Mouse (Mus musculus) left cerebral cortex, adult 2 months (tissue): ENCODE measurements around the gene Esyt1. TPM values are rescaled to one million over a fixed set of nuclear protein-coding genes. Genes with fewer than 3 reads are reported as not detected.
A peak's percentile ranks its signal among the peaks of the same experiment; 100 is the strongest.
"Not testable (repeated sequence)": the region's sequence is repeated elsewhere in the genome, so short reads cannot be mapped to it uniquely, and the experiment has no call there.

Experiments used
- DNase-seq, 2 experiments: peaks; one replicate each; pipeline ENCODE4 v3.0.0; 2021 to 2022; ENCODE audit warnings: low spot score in 2 of 2, mixed read lengths in 1 of 2; ENCODE audit errors: extremely low spot score in 1 of 2
- H3K27ac ChIP-seq: fragments of 200-600 bp; 2 replicates; pipeline ENCODE4 v1.8.1; 2022
- H3K4me3 ChIP-seq: fragments of 200-600 bp; 2 replicates; pipeline ENCODE4 v1.8.1; 2022
- CTCF ChIP-seq: fragments of 200-600 bp; IDR thresholded peaks from 2 replicates; pipeline ENCODE4 v1.8.1; 2022; ENCODE audit warnings: antibody characterized with exemption, mild to moderate bottlenecking, moderate library complexity
- intact Hi-C: fragments of 180-260 bp; cut with DNase I; formaldehyde crosslinking; loops from one replicate; pipeline ENCODE4 v1.15.1; 2025
- microRNA-seq, 2 experiments: library from miRNA; unstranded; fragments of <30 nt; microRNA quantifications; one replicate each; pipeline ENCODE4 v1.2.0; 2021
- total RNA-seq, 2 experiments: library from RNA; stranded (reverse); gene quantifications; 2 replicates each; pipeline ENCODE4 v1.2.3; 2021

Esyt1 gene
- total RNA-seq, 2 experiments from 2014 or later: 10.2 to 10.4 TPM

DNA sequence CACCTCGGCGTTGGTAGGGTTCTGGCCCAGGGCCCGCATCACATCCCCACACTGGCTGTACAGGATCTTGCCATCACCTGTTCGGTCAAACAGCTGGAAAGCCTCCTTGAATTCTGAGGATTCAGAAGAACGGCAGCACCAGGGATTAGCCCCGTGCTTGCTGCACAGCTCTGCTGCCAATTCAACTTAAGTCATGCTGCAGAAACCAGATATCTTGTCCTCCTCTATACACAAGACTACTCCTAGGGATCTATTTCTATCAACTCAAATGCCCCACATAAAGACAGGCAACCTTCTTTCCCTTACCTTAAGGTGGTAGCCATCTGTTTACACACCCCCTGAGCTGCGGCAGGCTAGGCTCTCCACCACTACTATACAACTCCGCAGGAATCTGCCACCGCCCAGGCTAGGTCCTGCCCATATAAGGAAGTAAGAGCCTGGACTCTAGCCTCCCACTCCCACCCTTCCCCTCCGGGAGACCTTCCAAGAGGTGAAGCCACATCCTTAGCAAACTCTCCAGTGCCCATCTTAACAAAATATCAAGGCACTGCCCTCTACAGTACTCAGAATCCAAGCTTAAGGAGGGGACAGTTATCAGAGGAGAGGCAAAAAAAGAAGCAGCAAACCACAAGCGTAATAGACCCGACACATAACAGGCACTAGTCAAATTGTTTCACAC lies 32.9 kb downstream of the Esyt1 start:
- Histone ChIP-seq H3K4me3 (peak overlapping the region; percentile 66), H3K27ac (peak overlapping the region; percentile 96)
- no peak for TF ChIP-seq CTCF
- intact Hi-C loops: loop anchor here (2.0 kb wide), 2 partner anchors 32 to 54 kb away; partner anchors contain the start of gene Zc3h10
- peak; percentile 47 to 64 for DNase-seq

DNA sequence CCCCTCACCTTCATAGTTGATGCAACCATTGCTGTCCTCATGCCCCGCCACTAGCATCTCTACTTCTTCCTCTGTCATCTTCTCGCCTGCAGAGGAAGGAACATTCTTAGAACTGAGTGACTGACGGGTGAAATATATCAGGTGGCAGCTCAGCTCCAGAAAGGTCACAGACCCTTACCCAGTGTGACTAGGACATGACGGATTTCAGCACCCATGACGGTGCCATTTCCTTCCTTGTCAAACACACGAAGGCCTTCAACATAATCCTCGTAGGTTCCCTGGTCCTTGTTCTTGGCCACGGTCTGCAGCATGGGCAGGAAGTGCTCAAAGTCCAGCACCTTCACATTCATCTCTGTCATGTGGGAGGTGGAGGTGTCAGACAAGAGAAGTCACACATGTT lies 33.6 kb downstream of the Esyt1 start:
- intact Hi-C loops: loop anchor here (2.0 kb wide), 2 partner anchors 31 to 55 kb away; partner anchors contain the start of gene Zc3h10
- Histone ChIP-seq H3K27ac (peak overlapping the region; percentile 57), H3K4me3 (peak overlapping the region; percentile 66)
- not testable (repeated sequence) for DNase-seq

DNA sequence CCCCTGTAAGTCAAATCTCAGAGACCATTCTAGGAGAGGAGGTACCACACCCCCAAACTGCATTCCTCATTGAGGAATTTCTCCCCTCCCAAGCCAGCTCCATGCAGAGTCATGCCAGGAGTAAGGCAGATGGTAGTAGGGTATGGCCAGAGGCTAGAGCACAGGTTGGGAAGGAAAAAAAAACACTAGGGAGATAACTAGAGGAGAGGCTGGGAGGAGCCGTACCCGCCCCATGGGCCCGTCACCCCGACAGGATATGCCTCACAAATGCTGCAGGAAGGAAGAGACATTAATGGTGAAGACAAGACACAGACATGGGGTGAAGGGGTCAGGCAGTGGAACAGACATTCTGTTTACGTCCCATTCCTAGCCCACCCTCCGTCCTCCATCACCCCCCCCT lies 34.2 kb downstream of the Esyt1 start:
- intact Hi-C loops: no loop called here
- H3K27ac ChIP-seq: peak overlapping the region; percentile 57
- no peak for TF ChIP-seq CTCF
- DNase-seq: no peak
- H3K4me3 ChIP-seq: peak overlapping the region; percentile 66

DNA sequence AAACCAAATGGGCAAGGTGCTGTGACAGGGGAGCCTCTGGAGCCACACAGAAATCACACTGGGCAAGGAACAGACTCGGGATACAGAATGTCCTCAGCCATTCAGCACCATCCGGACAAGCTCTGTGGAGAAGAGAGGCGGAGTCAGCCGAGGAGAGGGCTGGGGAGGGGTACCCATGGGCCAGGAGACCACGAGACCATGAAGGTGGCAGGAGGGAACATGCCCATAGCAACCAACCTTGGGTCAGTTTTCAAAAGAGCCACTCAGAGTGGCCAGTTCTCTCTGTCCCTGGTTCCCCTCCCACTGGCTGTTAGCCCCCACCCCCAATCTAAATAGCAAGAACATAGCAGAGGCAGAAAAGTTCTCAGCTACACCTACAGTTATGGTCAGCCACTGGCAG lies 34.8 kb downstream of the Esyt1 start:
- no peak for TF ChIP-seq CTCF
- Histone ChIP-seq H3K4me3 (peak overlapping the region; percentile 66), H3K27ac (no peak overlapping the region; the same call in 1 of the 2 replicates)
- DNase-seq: no peak
- intact Hi-C loops: no loop called here

DNA sequence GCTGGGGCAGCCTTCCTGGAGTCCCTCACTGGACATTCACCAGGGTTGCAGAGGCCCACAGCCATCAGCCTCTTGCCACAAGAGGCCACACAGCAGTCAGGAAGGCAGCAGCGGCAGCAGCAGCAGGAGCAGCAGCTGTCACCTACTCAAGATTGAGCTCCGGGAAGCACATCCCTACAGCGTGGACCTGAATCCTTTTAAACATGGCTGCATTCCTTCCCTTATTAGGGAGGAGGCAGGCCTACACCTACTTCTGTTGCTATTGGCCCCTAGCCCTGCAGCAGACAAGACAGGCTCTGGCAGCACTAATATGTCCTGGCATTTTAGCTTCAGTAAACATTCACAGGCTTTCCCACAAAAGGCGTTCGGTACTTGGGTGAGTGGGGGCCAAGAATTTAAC lies 35.4 kb downstream of the Esyt1 start:
- intact Hi-C loops: no loop called here
- Histone ChIP-seq H3K4me3 (no peak overlapping the region), H3K27ac (peak overlapping the region; percentile 64; the same call in 1 of the 2 replicates)
- DNase-seq: no peak
- no peak for TF ChIP-seq CTCF

DNA sequence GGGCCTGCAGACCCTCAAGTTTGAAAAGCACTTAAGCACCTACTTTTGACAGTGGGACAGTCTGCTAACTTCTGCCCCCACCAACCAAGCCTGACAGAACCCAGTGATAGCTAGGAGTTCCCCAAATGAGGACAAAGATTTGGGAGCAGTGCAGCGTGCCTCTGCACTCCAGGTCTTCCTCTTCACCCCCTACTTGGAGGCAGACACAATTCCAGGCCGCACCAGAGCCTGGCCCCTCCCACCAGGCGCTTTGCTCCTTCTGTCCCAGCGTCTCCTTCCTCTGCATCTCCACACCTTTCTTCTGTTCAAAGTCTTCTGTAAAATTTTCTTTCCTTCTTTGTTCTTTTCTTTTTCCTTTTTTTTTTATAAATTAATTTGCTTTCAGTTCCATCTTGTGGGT lies 35.9 kb downstream of the Esyt1 start:
- TF ChIP-seq CTCF: no peak
- H3K4me3 ChIP-seq: no peak overlapping the region
- peak overlapping the region; percentile 64; the same call in 1 of the 2 replicates for H3K27ac ChIP-seq
- intact Hi-C loops: no loop called here
- no peak for DNase-seq

DNA sequence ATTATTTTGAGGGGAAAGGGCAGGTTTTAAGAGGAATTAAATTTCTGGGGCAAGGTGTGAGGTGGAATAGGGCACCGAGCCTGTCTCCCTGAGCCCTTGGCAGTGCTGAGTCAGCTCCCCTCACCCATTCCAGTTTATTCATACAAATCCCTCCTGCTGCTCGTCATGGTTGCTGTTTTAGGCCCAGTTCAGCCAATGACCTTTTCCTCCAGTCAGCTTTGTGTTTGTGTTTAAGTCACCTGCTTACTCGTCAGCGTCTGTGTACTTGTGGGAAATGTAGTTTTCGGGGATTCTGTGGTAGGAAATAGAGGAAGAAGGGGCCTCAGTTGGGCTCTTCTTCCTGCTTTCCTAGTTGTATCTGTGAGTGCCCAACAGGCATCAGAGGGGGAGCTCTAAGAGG lies 36.3 kb downstream of the Esyt1 start:
- intact Hi-C loops: no loop called here
- no peak for DNase-seq
- no peak for TF ChIP-seq CTCF
- Histone ChIP-seq H3K4me3 (no peak overlapping the region), H3K27ac (peak overlapping the region; percentile 18; the same call in 1 of the 2 replicates)

DNA sequence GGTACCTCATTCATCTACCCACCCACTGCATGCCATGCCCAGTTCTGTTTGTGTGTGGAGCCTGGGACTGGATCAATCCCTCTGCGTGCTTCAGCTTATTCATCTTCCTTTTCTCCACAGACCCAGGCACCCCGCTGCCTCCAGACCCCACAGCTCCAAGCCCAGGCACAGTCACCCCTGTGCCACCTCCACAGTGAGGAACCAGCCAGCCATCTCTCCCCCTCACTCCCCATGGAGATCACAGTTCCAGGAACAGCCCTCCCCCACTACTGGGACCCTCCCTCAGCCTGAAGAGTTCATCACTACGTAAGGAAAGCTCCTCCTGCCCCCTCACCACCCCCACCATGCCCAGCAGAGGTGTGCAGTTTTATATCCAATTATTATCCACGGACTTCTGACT lies 36.9 kb downstream of the Esyt1 start:
- TF ChIP-seq CTCF: no peak
- Histone ChIP-seq H3K27ac (peak overlapping the region; percentile 63; the same call in 1 of the 2 replicates), H3K4me3 (no peak overlapping the region)
- intact Hi-C loops: no loop called here
- DNase-seq: no peak

DNA sequence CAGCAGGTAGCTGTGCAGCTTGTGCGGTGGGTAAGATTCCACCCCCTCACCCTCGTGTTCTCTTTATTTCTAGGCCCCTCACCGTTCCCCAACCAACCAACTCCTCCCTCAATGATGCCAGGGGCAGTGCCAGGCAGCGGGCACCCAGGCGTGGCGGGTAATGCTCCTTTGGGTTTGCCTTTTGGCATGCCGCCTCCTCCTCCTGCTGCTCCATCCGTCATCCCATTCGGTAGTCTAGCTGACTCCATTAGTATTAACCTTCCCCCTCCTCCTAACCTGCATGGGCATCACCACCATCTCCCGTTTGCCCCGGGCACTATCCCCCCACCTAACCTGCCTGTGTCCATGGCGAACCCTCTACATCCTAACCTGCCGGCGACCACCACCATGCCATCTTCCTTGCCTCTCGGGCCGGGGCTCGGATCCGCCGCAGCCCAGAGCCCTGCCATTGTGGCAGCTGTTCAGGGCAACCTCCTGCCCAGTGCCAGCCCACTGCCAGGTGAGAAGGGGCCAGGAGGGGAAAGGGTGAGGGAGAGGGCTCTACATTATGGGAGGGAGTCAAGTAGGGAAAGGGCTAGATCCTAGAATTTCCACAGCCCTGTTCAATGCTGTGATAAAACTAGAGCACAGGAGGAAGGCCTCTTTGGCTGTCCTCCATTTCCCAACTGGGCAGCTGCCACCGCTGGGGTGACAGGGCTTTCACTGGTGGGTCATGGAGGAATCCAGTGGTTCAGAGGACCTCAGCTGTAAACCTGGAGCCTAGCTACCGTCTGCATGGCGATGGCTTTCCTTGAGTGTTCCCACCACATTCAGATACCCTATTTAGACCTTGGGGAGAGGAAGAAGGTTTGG lies 37.6 kb downstream of the Esyt1 start:
- DNase-seq: no peak
- intact Hi-C loops: no loop called here
- TF ChIP-seq CTCF: no peak
- Histone ChIP-seq H3K27ac (peak overlapping the region; percentile 63), H3K4me3 (no peak overlapping the region)

DNA sequence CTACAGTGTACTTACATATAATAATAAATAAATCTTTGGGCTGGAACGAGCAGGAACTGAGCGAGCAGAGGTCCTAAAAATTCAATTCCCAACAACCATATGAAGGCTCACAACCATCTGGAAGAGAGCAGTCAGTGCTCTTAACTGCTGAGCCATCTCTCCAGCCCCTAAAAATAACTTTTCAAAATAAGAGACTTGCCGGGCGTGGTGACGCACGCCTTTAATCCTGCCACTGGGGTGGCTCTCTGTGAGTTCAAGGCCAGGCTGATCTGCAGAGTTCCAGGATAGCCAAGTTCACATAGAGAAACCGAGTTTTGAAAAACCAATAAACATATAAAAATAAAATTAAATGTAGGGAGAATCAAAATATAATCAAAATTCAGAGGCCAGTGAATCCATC lies 39.3 kb downstream of the Esyt1 start:
- no peak overlapping the region for H3K4me3 ChIP-seq
- DNase-seq: no peak
- intact Hi-C loops: no loop called here
- TF ChIP-seq CTCF: no peak
- no peak overlapping the region for H3K27ac ChIP-seq

DNA sequence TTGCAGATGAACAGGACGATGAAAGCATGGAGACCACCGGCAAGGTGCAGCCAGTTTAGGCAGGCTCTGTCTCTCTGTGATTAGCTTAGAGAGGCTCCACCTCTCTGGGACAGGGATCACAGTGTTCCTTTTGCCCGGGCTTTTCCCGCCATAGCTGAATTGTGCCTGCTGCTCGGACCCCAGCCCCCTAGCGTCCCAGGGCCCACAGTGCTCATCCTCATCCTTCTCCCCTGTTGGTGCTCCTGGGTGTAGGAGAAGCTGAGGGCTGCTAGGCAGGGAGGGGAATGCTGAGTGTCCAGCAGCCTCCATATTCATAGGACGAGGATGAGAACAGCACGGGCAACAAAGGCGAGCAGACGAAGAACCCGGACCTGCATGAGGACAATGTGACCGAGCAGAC lies 51.3 kb downstream of the Esyt1 start:
- Histone ChIP-seq H3K27ac (no peak overlapping the region), H3K4me3 (no peak overlapping the region)
- intact Hi-C loops: no loop called here

DNA sequence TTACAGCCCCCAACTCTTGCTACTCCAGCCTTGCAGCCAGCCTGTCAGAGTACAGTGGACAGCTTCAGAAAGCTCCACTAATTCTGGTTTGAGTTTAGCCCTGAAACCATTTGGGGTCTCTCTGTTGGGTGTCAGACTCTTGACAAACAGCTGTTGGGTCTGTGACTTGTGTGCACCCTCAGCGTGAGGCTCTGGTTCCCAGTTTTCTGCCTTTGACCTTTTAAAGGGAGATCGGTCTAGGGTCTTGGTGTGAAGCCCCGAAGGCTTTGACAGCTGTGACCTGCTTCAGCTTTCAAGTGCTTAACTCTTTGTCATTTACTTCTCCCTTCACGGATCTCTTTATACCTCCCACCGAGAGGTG lies 65.4 kb downstream of the Esyt1 start:
- no peak for DNase-seq
- no peak for TF ChIP-seq CTCF
- intact Hi-C loops: loop anchor here (1.0 to 2.0 kb wide), 2 partner anchors 33 to 66 kb away; no protein-coding TSS in a partner anchor
- peak overlapping the region; percentile 78 for H3K4me3 ChIP-seq
- peak overlapping the region; percentile 93; the same call in 1 of the 2 replicates for H3K27ac ChIP-seq

More for the DNA sequence above, 51.3 kb downstream of the Esyt1 start:
- no peak for DNase-seq
- TF ChIP-seq CTCF: no peak

Small RNA genes lying within 50 kb of the gene (microRNA-seq; reads per million reads assigned to microRNA genes)
- gene Gm47275 (0 reads per million in 2 experiments), gene Mir6916 (0 reads per million in 2 experiments)

Other genes starting within 250 kb of the Esyt1 start
- gene Il23a, start 227.1 kb downstream of the Esyt1 start, total RNA-seq: not detected
- gene Pan2, start 222.5 kb downstream of the Esyt1 start, total RNA-seq: 10 to 100 TPM; 15.8 TPM
- 10 to 100 TPM; 66.8 to 67.5 TPM for gene Cnpy2, start 203.4 kb downstream of the Esyt1 start, total RNA-seq
- 100 to 1,000 TPM; 216 to 218 TPM for gene Cs, start 188.1 kb downstream of the Esyt1 start, total RNA-seq
- 10 to 100 TPM; 53.0 to 54.6 TPM for gene Coq10a, start 156.9 kb downstream of the Esyt1 start, total RNA-seq
- 10 to 100 TPM; 60.8 to 63.9 TPM for gene Ankrd52, start 148.8 kb downstream of the Esyt1 start, total RNA-seq
- gene Slc39a5, start 124.6 kb downstream of the Esyt1 start, total RNA-seq: not detected
- gene Nabp2, start 114.4 kb downstream of the Esyt1 start, total RNA-seq: 10 to 100 TPM; 87.0 to 91.1 TPM
- 10 to 100 TPM; 74.0 to 76.6 TPM for gene Rnf41, start 114.2 kb downstream of the Esyt1 start, total RNA-seq
- gene Smarcc2, start 66.6 kb downstream of the Esyt1 start, total RNA-seq: 100 to 1,000 TPM; 253 to 254 TPM
- 100 to 1,000 TPM; 555 to 562 TPM for gene Myl6, start 31.7 kb downstream of the Esyt1 start, total RNA-seq
- 10 to 100 TPM; 30.7 to 32.9 TPM for gene Myl6b, start 27.2 kb downstream of the Esyt1 start, total RNA-seq
- gene Zc3h10, start 21.9 kb upstream of the Esyt1 start, total RNA-seq: 10 to 100 TPM; 12.4 to 15.7 TPM
- 1,000 to 10,000 TPM; 1,506 to 1,537 TPM for gene Rpl41, start 23.4 kb upstream of the Esyt1 start, total RNA-seq
- gene Pa2g4, start 40.1 kb upstream of the Esyt1 start, total RNA-seq: 10 to 100 TPM; 51.7 to 58.0 TPM
- gene Erbb3, start 63.8 kb upstream of the Esyt1 start, total RNA-seq: 1 to 10 TPM; 5.0 to 5.4 TPM
- gene Rps26, start 100.9 kb upstream of the Esyt1 start, total RNA-seq: 100 to 1,000 TPM; 211 to 235 TPM
- 10 to 100 TPM; 16.2 to 16.8 TPM for gene Ikzf4, start 120.1 kb upstream of the Esyt1 start, total RNA-seq
- 10 to 100 TPM; 11.3 to 12.3 TPM for gene Suox, start 148.2 kb upstream of the Esyt1 start, total RNA-seq
- gene Rab5b, start 170.4 kb upstream of the Esyt1 start, total RNA-seq: 100 to 1,000 TPM; 123 to 132 TPM
- under 1 TPM; 0.36 to 0.75 TPM for gene Pmel, start 178.3 kb upstream of the Esyt1 start, total RNA-seq
- gene Cdk2, start 179.2 kb upstream of the Esyt1 start, total RNA-seq: 1 to 10 TPM; 2.2 to 2.6 TPM
- gene Dgka, start 219.0 kb upstream of the Esyt1 start, total RNA-seq: 1 to 10 TPM; 7.4 to 7.9 TPM
- 10 to 100 TPM; 27.1 to 27.8 TPM for gene Pym1, start 222.0 kb upstream of the Esyt1 start, total RNA-seq